Mouse (Mus musculus) cerebellum, adult 2 months (tissue): ENCODE measurements around the gene Epb41.

Source experiments
- CTCF ChIP-seq: fragments of 200-500 bp; IDR thresholded peaks from 2 replicates; pipeline ENCODE4 v1.5.1; 2011; ENCODE audit warnings: low read depth, mild to moderate bottlenecking, control low read depth, low read length, moderate library complexity, borderline replicate concordance; ENCODE audit not compliant: insufficient read depth
- POLR2A ChIP-seq: fragments of 200-500 bp; IDR thresholded peaks from 2 replicates; pipeline ENCODE4 v1.6.1; 2011; ENCODE audit warnings: low read length, control low read depth, borderline replicate concordance; ENCODE audit not compliant: insufficient read depth

GRCm38 (mm10) chr4:131917010-131917555, 158.0 kb downstream of the Epb41 start:
- TF ChIP-seq CTCF, result no peak
- no peak for TF ChIP-seq POLR2A
